Mouse (Mus musculus) liver, embryonic 11.5 days (tissue): ENCODE measurements at regions not wholly inside any gene's neighbourhood (a gene's known extent, or its start where the extent isn't known, plus 50 kb on each side); places are given as distances from the start of the nearest gene placed in this dataset.

Experiments used
- ATAC-seq: fragments of 200-750 bp; cut with Nextera tagmentation; replicated peaks from 2 replicates; pipeline ENCODE4 v1.8.0; 2017; ENCODE audit warnings: moderate number of reproducible peaks, mild to moderate bottlenecking, moderate TSS enrichment, moderate library complexity; ENCODE audit not compliant: low FRiP score
- DNase-seq: peaks from one replicate; pipeline ENCODE4 v3.0.0-alpha.2; 2017; ENCODE audit warnings: low spot score
- H3K27ac ChIP-seq: fragments of 300-500 bp; sonication (generic); 2 replicates; pipeline ENCODE4 v1.5.1; 2014; ENCODE audit warnings: mild to moderate bottlenecking, low read depth, low read length, control low read depth
- H3K27me3 ChIP-seq: fragments of 300-500 bp; sonication (generic); replicated peaks from 2 replicates; pipeline ENCODE4 v1.6.1; 2014; ENCODE audit warnings: low read length, mixed read lengths; ENCODE audit not compliant: control insufficient read depth, insufficient read depth
- H3K36me3 ChIP-seq: fragments of 300-500 bp; sonication (generic); 2 replicates; pipeline ENCODE4 v1.6.1; 2014; ENCODE audit warnings: mild to moderate bottlenecking, low read length, moderate library complexity, mixed read lengths; ENCODE audit not compliant: control insufficient read depth, insufficient read depth
- H3K4me1 ChIP-seq: fragments of 300-500 bp; sonication (generic); replicated peaks from 2 replicates; pipeline ENCODE4 v1.6.1; 2014; ENCODE audit warnings: low read length, mixed read lengths; ENCODE audit not compliant: control insufficient read depth, insufficient read depth
- H3K4me2 ChIP-seq: fragments of 300-500 bp; sonication (generic); 2 replicates; pipeline ENCODE4 v1.6.1; 2014; ENCODE audit warnings: mild to moderate bottlenecking, control low read depth, moderate library complexity
- H3K4me3 ChIP-seq: fragments of 300-500 bp; sonication (generic); 2 replicates; pipeline ENCODE4 v1.5.1; 2014; ENCODE audit warnings: low read depth, low read length, control low read depth
- H3K9ac ChIP-seq: fragments of 300-500 bp; sonication (generic); 2 replicates; pipeline ENCODE4 v1.6.1; 2014; ENCODE audit warnings: low read depth, low read length, control low read depth
- H3K9me3 ChIP-seq: fragments of 300-500 bp; sonication (generic); 2 replicates; pipeline ENCODE4 v1.6.1; 2016; ENCODE audit warnings: low read length, inconsistent platforms, mixed read lengths; ENCODE audit not compliant: control insufficient read depth
- WGBS: fragments of 180-500 bp; shearing (Covaris S2); extraction: QIAGEN DNeasy Blood & Tissue Kit; methylation state at CpG from one replicate; pipeline ENCODE4 v1.1.7; 2014; 5-methylcytosine and 5-hydroxymethylcytosine counted together

GRCm38 (mm10) chr13:115316681-115317080 lies 214.9 kb upstream of the Itga1 start:
- no peak for DNase-seq
- Histone ChIP-seq H3K4me2 (no peak overlapping the region), H3K27ac (no peak overlapping the region), H3K9ac (no peak overlapping the region), H3K36me3 (no peaks in the 10 kb centered on the region), H3K4me1 (no peaks in the 10 kb centered on the region), H3K4me3 (no peak overlapping the region), H3K27me3 (no peaks in the 10 kb centered on the region), H3K9me3 (no peaks in the 10 kb centered on the region)
- WGBS: 62% methylated on average over 3 of the region's 3 CpGs
- ATAC-seq: no peak

GRCm38 (mm10) chr13:115308586-115308985 lies 206.8 kb upstream of the Itga1 start:
- H3K4me2 ChIP-seq: no peak overlapping the region
- no peaks in the 10 kb centered on the region for H3K27me3 ChIP-seq
- DNase-seq (no peak), ATAC-seq (no peak)
- H3K9ac ChIP-seq: no peak overlapping the region
- no peak overlapping the region for H3K4me3 ChIP-seq
- no peaks in the 10 kb centered on the region for H3K9me3 ChIP-seq
- H3K27ac ChIP-seq: no peak overlapping the region
- no peaks in the 10 kb centered on the region for H3K36me3 ChIP-seq
- 69% methylated on average over 3 of the region's 3 CpGs for WGBS
- H3K4me1 ChIP-seq: no peaks in the 10 kb centered on the region

DNA sequence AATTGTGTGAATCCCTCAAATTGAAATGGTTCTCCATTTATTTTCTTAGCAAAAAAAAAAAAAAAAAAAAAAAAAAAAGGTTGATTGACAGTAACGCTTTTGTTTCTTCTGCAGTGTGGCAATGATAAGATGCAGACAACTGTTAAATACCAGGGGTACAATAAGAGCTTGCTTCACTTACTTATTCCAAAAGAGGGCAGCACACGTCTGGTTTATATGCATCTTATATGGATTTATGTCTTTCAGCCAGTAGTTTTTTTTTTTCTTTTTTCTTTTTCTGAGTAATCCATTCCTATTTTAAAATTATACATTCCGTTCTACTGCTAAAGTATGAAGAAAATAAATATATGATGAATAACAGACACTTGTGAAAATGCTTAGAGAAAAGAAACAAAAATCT lies 185.6 kb upstream of the Itga1 start:
- WGBS: 43% methylated on average over 3 of the region's 3 CpGs

GRCm38 (mm10) chr13:115266164-115266563 lies 164.4 kb upstream of the Itga1 start:
- no peaks in the 10 kb centered on the region for H3K4me1 ChIP-seq
- WGBS: 73% methylated on average over 6 of the region's 6 CpGs
- no peak overlapping the region for H3K9ac ChIP-seq
- H3K9me3 ChIP-seq: no peaks in the 10 kb centered on the region
- H3K4me3 ChIP-seq: no peak overlapping the region
- no peak overlapping the region for H3K27ac ChIP-seq
- DNase-seq (no peak), ATAC-seq (no peak)
- no peaks in the 10 kb centered on the region for H3K27me3 ChIP-seq
- no peaks in the 10 kb centered on the region for H3K36me3 ChIP-seq
- no peak overlapping the region for H3K4me2 ChIP-seq

More for the DNA sequence above, 185.6 kb upstream of the Itga1 start:
- H3K9ac ChIP-seq: no peak overlapping the region
- H3K27me3 ChIP-seq: no peaks in the 10 kb centered on the region
- no peaks in the 10 kb centered on the region for H3K36me3 ChIP-seq
- H3K4me2 ChIP-seq: no peak overlapping the region
- no peaks in the 10 kb centered on the region for H3K9me3 ChIP-seq
- ATAC-seq (no peak), DNase-seq (no peak)
- H3K4me1 ChIP-seq: no peaks in the 10 kb centered on the region
- H3K4me3 ChIP-seq: no peak overlapping the region
- H3K27ac ChIP-seq: no peak overlapping the region

GRCm38 (mm10) chr13:115257345-115257744 lies 155.6 kb upstream of the Itga1 start:
- Histone ChIP-seq H3K27ac (no peak overlapping the region), H3K9me3 (no peaks in the 10 kb centered on the region), H3K4me2 (no peak overlapping the region), H3K36me3 (no peaks in the 10 kb centered on the region), H3K27me3 (no peaks in the 10 kb centered on the region), H3K4me3 (no peak overlapping the region), H3K4me1 (no peaks in the 10 kb centered on the region), H3K9ac (no peak overlapping the region)
- DNase-seq: no peak
- no peak for ATAC-seq
- 83% methylated on average over 2 of the region's 2 CpGs for whole genome bisulfite sequencing

DNA sequence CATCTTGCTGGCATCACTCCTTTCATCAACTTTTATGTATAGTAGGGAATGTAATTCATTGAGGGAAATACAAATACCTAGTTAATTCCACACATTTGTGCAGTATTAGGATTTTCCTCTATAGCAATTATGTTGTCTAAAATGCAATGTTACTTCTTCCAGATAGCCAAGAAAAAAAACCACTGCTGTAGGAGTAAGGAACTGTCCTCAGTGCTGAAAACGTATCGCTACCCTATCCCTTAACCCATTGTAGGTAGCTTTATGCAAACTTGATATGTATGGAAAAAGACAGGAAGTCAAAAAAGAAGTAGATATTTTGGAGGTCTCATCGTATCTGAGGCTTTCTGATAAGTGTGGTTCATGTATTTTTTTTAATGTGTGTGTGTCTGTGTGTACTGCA lies 150.8 kb upstream of the Itga1 start:
- ATAC-seq (no peak), DNase-seq (no peak)
- H3K27me3 ChIP-seq: no peaks in the 10 kb centered on the region
- WGBS: 48% methylated on average over 3 of the region's 3 CpGs
- H3K4me2 ChIP-seq: no peak overlapping the region
- no peak overlapping the region for H3K4me3 ChIP-seq
- no peaks in the 10 kb centered on the region for H3K36me3 ChIP-seq
- H3K9me3 ChIP-seq: no peaks in the 10 kb centered on the region
- H3K27ac ChIP-seq: no peak overlapping the region
- no peaks in the 10 kb centered on the region for H3K4me1 ChIP-seq
- no peak overlapping the region for H3K9ac ChIP-seq

DNA sequence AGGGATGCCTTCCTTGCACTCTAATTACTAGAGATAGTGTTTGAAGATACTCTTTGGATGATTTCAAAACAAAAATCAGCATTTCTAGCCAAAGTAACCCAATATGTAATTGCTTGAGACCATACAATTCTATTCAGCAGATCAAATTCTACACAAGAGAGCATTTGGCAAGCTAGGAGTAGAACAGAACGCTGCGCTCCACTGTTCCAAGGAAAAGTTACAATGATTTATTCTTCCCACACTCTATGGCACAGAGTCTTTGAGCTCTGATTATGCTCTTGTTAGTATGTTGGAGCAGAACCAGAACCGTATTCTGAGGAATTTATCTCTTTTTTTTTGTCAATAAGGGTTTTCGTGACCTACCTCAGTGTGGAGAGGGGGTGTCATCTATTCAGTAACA lies 130.2 kb upstream of the Itga1 start:
- no peak overlapping the region for H3K27ac ChIP-seq
- H3K4me3 ChIP-seq: no peak overlapping the region
- 84% methylated on average over 4 of the region's 4 CpGs for WGBS
- DNase-seq (no peak), ATAC-seq (no peak)
- no peak overlapping the region for H3K9ac ChIP-seq
- H3K36me3 ChIP-seq: no peaks in the 10 kb centered on the region
- H3K27me3 ChIP-seq: no peaks in the 10 kb centered on the region
- H3K4me1 ChIP-seq: no peaks in the 10 kb centered on the region
- H3K4me2 ChIP-seq: no peak overlapping the region
- H3K9me3 ChIP-seq: no peaks in the 10 kb centered on the region

GRCm38 (mm10) chr13:115230494-115230893 lies 128.7 kb upstream of the Itga1 start:
- Histone ChIP-seq H3K27ac (no peak overlapping the region), H3K36me3 (no peaks in the 10 kb centered on the region), H3K9ac (no peak overlapping the region), H3K9me3 (no peaks in the 10 kb centered on the region), H3K4me1 (no peaks in the 10 kb centered on the region), H3K27me3 (no peaks in the 10 kb centered on the region), H3K4me3 (no peak overlapping the region), H3K4me2 (no peak overlapping the region)
- WGBS: 28% methylated on average over 13 of the region's 13 CpGs
- ATAC-seq (0 out of 2 replicates have a peak, but pooled peaks have one; percentile 29), DNase-seq (peak; percentile 33)

GRCm38 (mm10) chr13:115226824-115227223 lies 125.1 kb upstream of the Itga1 start:
- Histone ChIP-seq H3K9me3 (no peaks in the 10 kb centered on the region), H3K4me3 (no peak overlapping the region), H3K4me1 (no peaks in the 10 kb centered on the region), H3K27me3 (no peaks in the 10 kb centered on the region), H3K36me3 (no peaks in the 10 kb centered on the region), H3K4me2 (no peak overlapping the region), H3K27ac (no peak overlapping the region), H3K9ac (no peak overlapping the region)
- no peak for DNase-seq
- 84% methylated on average over 6 of the region's 6 CpGs for WGBS
- no peak for ATAC-seq
